Mouse (Mus musculus) lung, embryonic 14.5 days (tissue): ENCODE data around the gene Mrps15. TPM values are rescaled to one million over a fixed set of nuclear protein-coding genes. Genes with fewer than 3 reads are reported as not detected.

Source experiments
- ATAC-seq: fragments of 200-750 bp; cut with Nextera tagmentation; 2 replicates; pipeline ENCODE4 v1.8.0; 2017; ENCODE audit warnings: mild to moderate bottlenecking, moderate TSS enrichment, moderate library complexity; ENCODE audit not compliant: insufficient read depth
- DNase-seq: peaks from one replicate; pipeline ENCODE4 v3.0.0-alpha.2; 2015
- H3K27ac ChIP-seq: fragments of 300-500 bp; sonication (generic); 2 replicates; pipeline ENCODE4 v1.5.1; 2014; ENCODE audit warnings: low read depth, mild to moderate bottlenecking, moderate library complexity
- H3K27me3 ChIP-seq: fragments of 300-500 bp; sonication (generic); 2 replicates; pipeline ENCODE4 v1.6.1; 2014; ENCODE audit warnings: low read length, control low read depth; ENCODE audit not compliant: insufficient read depth
- H3K36me3 ChIP-seq: fragments of 300-500 bp; sonication (generic); 2 replicates; pipeline ENCODE4 v1.6.1; 2014; ENCODE audit warnings: control low read depth; ENCODE audit not compliant: insufficient read depth
- H3K4me1 ChIP-seq: fragments of 300-500 bp; sonication (generic); 2 replicates; pipeline ENCODE4 v1.6.1; 2014; ENCODE audit warnings: antibody characterized with exemption, control low read depth; ENCODE audit not compliant: insufficient read depth
- H3K4me2 ChIP-seq: fragments of 300-500 bp; sonication (generic); 2 replicates; pipeline ENCODE4 v1.6.1; 2014; ENCODE audit warnings: mild to moderate bottlenecking
- H3K4me3 ChIP-seq: fragments of 300-500 bp; sonication (generic); 2 replicates; pipeline ENCODE4 v1.5.1; 2014; ENCODE audit warnings: low read depth, low read length
- H3K9ac ChIP-seq: fragments of 300-500 bp; sonication (generic); 2 replicates; pipeline ENCODE4 v1.6.1; 2014
- H3K9me3 ChIP-seq: fragments of 300-500 bp; sonication (generic); 2 replicates; pipeline ENCODE4 v1.6.1; 2016; ENCODE audit warnings: low read depth, low read length, control low read depth
- CTCF ChIP-seq: IDR thresholded peaks from 2 replicates; pipeline ENCODE4 v1.5.1; 2016; ENCODE audit warnings: antibody characterized with exemption, low read depth
- WGBS: fragments of 180-500 bp; shearing (Covaris S2); extraction: QIAGEN DNeasy Blood & Tissue Kit; methylation state at CpG from one replicate; pipeline ENCODE4 v1.1.7; 2014; 5-methylcytosine and 5-hydroxymethylcytosine counted together
- polyA plus RNA-seq: library from polyadenylated mRNA; unstranded; fragments of >200 nt; fragmentation: Nextera tagmentation; extraction: Ambion mirVana; gene quantifications from 2 replicates; pipeline ENCODE4 v1.2.1, GENCODE M21; 2014

The Mrps15 gene
- 134 and 138 TPM in 2 replicates for polyA plus RNA-seq

DNA sequence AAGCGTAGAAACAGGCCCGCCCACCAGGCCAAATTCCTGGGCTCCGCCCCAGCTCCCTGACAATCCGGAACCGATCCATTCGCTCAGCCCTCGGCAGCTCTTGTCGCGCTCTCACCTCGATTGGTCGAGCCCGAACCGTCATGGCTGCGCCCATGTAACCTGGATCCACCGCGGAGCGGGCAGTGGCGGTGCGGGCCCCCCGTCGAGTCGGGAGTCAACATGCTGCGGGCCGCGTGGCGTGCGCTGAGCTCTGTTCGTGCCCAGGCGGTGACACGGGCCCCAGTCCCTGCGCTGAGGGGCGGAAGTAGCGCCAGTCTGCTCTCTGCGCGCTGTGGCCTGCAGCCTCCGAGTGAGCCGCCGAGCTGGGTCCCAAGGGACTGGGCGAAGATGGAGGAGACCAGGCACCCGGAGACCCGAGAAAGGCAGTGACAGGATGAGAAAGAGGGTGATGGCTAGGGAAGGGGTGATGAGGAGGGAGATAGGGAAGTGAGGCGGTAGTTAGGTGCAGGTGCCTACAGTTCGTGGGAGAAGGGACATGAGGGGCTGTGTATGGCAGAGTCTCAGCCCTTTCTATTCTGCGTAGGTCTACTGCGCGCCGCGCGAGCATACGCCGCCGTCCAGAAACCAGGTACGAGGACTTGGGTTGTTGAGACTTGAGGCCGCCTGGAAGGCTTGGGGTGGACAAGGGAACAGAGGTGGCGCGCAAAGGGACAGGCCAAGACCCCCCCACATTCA, at the start of gene Mrps15:
Mrps15 (plus strand) TSS at position 75 of the 735 bp plus-strand sequence.
- DNase-seq (peak; percentile 96), ATAC-seq (peak; percentile 97)
- WGBS: under 1% methylated on average over 56 of the region's 56 CpGs
- Histone ChIP-seq H3K27ac (peak within 1 kb of the TSS; percentile 59), H3K4me1 (peaks cover 5% of the 10 kb centered on the region), H3K9ac (peak within 1 kb of the TSS; percentile 83), H3K27me3 (no peaks in the 10 kb centered on the region), H3K4me3 (peak within 1 kb of the TSS; percentile 95), H3K36me3 (peaks cover 27% of the 10 kb centered on the region), H3K9me3 (no peaks in the 10 kb centered on the region), H3K4me2 (peak within 1 kb of the TSS; percentile 88)
- TF ChIP-seq CTCF: no peak

DNA sequence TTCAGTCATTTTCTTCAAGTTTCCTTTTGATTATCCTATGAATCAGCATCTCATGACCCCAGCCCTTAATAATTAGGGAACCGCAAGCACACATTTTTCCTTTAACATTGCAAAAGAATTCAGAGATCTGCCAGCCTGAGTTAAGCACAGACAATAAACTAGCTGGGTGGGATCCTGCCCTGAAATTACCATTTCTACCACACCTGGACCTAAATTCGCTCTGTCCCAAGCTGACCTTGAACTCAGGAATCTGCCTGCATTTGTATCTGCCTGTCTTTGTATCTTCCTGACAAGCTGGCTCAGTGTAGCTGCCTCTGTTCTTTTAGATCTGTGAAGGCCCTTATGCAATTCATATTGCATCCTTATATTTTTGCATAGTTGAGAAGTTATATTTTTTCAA, 48.9 kb upstream of the Mrps15 start:
- Histone ChIP-seq H3K9me3 (peaks cover 6% of the 10 kb centered on the region; the same call in 1 of the 2 replicates), H3K36me3 (no peaks in the 10 kb centered on the region), H3K27me3 (no peaks in the 10 kb centered on the region), H3K4me2 (no peak overlapping the region), H3K4me1 (no peaks in the 10 kb centered on the region), H3K4me3 (no peak overlapping the region), H3K27ac (no peak overlapping the region), H3K9ac (no peak overlapping the region)
- DNase-seq (no peak), ATAC-seq (no peak)
- no peak for TF ChIP-seq CTCF
- 82% methylated on average over 2 of the region's 2 CpGs for WGBS

DNA sequence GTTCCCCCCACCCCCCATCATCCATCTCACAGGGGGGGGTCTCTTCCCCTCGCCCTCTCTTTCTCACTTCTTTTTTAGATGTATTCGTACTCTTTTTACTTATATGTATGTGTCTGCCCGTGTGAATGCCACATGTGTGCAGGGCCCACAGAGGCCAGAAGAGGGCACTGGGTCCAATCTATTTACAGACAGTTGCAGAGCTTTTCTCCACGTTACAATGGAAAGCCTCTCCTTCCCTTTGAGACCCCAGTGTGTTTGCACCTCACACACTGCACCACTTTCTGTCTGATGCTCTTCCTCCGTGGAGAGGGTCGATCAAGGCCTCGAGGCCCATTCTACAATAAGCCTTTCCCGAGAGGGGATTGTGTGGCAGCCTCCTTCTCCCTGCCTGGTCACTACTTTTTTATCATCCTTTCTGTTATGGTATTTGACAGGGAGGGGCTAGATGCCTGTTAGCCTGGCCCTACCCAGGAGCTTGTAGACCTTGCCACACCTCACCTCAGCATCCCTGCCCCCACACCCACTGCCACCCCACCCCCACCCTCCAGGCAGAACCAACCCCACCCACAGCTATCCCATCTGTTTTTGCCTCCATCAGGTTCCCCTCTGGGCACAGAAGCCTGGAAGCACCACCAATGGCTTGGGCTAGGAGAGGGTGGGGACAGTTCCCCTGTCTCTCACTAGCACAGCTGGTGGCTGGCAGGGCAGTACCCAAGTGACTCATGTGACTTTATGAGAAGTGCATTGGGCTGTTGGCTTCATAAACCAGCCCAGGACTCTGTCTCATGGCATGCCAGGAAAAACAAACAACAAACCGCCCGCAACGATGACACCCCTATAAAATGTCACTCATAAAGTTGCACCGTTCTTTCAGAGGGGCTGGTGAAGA, 45.2 kb upstream of the Mrps15 start:
- no peak overlapping the region for H3K27ac ChIP-seq
- TF ChIP-seq CTCF: no peak
- no peak overlapping the region for H3K4me3 ChIP-seq
- no peak overlapping the region for H3K9ac ChIP-seq
- WGBS: 80% methylated on average over 12 of the region's 12 CpGs
- DNase-seq (no peak), ATAC-seq (no peak)
- no peaks in the 10 kb centered on the region for H3K4me1 ChIP-seq
- no peaks in the 10 kb centered on the region for H3K27me3 ChIP-seq
- H3K36me3 ChIP-seq: no peaks in the 10 kb centered on the region
- H3K4me2 ChIP-seq: no peak overlapping the region
- peaks cover 6% of the 10 kb centered on the region; the same call in 1 of the 2 replicates for H3K9me3 ChIP-seq

DNA sequence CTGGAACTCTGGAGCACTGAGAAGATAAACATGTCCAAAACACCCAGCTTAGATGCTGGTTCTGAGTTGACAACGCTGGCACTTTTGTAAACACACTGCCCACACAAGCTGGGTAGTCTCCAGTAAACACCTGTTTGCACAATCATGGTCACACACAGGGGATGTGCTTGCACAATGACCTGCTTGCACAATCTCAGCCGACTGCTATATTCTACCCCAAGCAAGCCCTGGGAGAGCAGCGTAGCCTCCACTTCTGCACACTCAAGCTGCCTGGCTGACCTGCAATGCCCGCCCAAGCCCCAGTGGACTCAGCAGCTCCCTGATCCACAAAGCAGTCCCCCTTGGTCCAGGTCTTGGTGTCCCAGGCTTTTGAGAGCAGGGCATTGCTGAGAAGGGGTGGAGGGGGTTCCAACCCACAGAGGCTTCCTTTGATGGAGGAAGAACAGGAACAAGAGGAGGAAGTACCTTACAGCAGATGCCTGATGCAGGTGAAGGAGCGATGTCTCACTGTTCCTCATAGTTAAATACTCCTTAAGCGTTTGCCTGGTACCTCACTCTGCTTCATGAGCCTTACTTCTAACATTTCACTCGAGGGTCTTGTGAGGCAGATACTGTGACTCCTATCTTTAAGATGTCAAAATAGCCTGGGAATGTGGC, 28.9 kb upstream of the Mrps15 start:
- H3K9me3 ChIP-seq: no peaks in the 10 kb centered on the region
- DNase-seq: no peak
- no peak for ATAC-seq
- H3K36me3 ChIP-seq: no peaks in the 10 kb centered on the region
- no peak overlapping the region for H3K27ac ChIP-seq
- no peaks in the 10 kb centered on the region for H3K4me1 ChIP-seq
- H3K9ac ChIP-seq: no peak overlapping the region
- 71% methylated on average over 7 of the region's 7 CpGs for WGBS
- no peak overlapping the region for H3K4me3 ChIP-seq
- H3K27me3 ChIP-seq: no peaks in the 10 kb centered on the region
- TF ChIP-seq CTCF: no peak
- no peak overlapping the region for H3K4me2 ChIP-seq

DNA sequence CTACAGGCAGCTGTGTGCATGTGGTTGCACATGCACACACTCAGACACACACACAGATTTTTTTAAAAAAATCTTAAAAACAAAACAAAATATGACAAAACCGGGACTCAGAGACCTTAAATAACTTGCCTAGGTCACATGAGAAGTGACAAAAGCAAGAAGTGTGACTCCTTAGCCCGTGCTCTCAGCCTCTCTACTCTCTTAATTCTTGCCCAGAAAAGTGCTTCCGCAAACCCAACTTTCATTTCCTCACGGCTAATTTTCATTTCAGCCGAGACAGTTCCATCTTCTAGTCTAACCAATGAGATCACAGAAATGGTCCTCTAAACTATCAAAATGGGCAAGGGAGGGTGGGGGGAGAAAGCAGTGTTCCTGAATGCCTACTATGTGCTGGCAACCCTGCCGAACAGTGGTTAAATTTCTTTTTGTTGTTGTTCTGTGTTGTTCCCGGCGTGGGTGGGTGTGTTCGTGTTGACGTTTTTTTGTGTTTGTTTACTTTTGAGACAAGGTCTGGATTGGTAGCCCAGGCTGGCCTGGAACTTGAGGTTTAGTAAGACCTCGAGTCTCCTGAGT, 27.7 kb upstream of the Mrps15 start:
- ATAC-seq (no peak), DNase-seq (no peak)
- Histone ChIP-seq H3K27ac (no peak overlapping the region), H3K9ac (no peak overlapping the region), H3K27me3 (no peaks in the 10 kb centered on the region), H3K4me2 (no peak overlapping the region), H3K4me3 (no peak overlapping the region), H3K4me1 (no peaks in the 10 kb centered on the region), H3K9me3 (no peaks in the 10 kb centered on the region), H3K36me3 (no peaks in the 10 kb centered on the region)
- WGBS: 68% methylated on average over 11 of the region's 11 CpGs
- TF ChIP-seq CTCF: no peak

DNA sequence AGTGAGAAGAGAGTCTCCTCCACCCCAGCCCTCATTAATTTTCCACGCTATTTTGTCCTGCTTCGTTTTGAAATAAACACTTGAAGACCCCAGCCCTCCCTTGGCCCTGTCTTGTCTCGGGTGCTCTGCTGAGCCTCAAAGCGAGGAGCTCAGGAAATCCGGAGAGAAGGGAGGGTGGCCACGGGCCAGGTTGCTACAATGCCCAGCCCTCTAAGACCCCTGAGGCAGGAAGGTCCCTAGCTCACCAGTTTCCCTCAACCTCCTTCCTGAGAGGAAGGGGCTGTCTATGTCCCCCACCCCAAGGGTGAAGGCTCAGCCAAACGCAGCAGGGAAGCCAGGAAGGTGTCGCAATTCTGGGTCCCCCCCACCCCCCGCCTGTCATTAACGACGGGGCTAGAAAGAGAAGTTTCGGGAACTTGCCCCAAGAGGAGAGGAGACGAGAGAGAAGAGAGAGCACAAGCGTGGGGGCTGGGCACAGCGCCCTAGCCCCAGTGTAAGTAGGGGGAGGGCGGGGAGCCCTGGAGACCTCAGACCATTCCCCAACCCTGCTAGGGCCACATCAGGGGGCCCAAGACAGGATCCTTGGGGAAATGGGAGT, 22.3 kb upstream of the Mrps15 start, which contains the start of gene Csf3r:
Csf3r (plus strand) TSS at position 248 of the 598 bp plus-strand sequence.
- Histone ChIP-seq H3K4me1 (no peaks in the 10 kb centered on the region), H3K27me3 (no peaks in the 10 kb centered on the region), H3K27ac (no peak within 1 kb of the TSS), H3K9me3 (no peaks in the 10 kb centered on the region), H3K4me3 (no peak within 1 kb of the TSS), H3K9ac (no peak within 1 kb of the TSS), H3K4me2 (peak within 1 kb of the TSS; percentile 8; the same call in 1 of the 2 replicates), H3K36me3 (no peaks in the 10 kb centered on the region)
- DNase-seq (peak; percentile 8), ATAC-seq (no peak)
- TF ChIP-seq CTCF: no peak
- WGBS: 33% methylated on average over 16 of the region's 16 CpGs
